In genomic region chr17:28702646-28703045, GRCm38 (mm10) we compare ENCODE assay signal across 16 mouse cellular contexts. TPM values are rescaled to one million over a fixed set of nuclear protein-coding genes. Genes with fewer than 3 reads are reported as not detected.
A peak's percentile ranks its signal among the peaks of the same experiment; 100 is the strongest.
DNase-seq lines count a peak whose midpoint lies in the region; ATAC-seq and TF ChIP-seq lines count a peak whose summit lies in the region.
"Had no signal": no experiment of that assay in that cellular context is flagged by ENCODE, and none has a peak within 500 bp of the region (broad histone marks: within the 10 kb centered on the region; RNA-seq: fewer than 3 reads in every experiment).

No protein-coding gene starts in this region.

- no peak for ATAC-seq in heart, embryonic 13.5 days (ENCODE audit: extremely low read depth, insufficient number of reproducible peaks, low FRiP score, low TSS enrichment)
- ATAC-seq in lung, embryonic 16.5 days (ENCODE audit: low read depth): peak; percentile 82
- ATAC-seq in hematopoietic stem cell, adult 5-6 weeks (replicated peaks in 1 of 2; ENCODE audit: insufficient read depth in 1 of 2, low FRiP score in 2 of 2, low TSS enrichment in 1 of 2, low read depth in 1 of 2, poor library complexity in 2 of 2, severe bottlenecking in 2 of 2): peak; percentile 43 to 57; a peak in 2 of 4 replicates
- ATAC-seq: forebrain, embryonic 14.5 days; midbrain, embryonic 15.5 days had no signal

- DNase-seq in heart, postnatal 36 days: no peak
- DNase-seq in lung, adult 2 months: no peak
- no peak for DNase-seq in left cerebral cortex, postnatal 36 days (ENCODE audit: low spot score in 2 of 2)
- DNase-seq in layer of hippocampus, adult 9-10 months (ENCODE audit: low spot score): no peak
- DNase-seq: cerebellum, adult 9-11 months; right cerebral cortex, postnatal 14 days had no signal

- TF ChIP-seq CTCF in lung, adult 2 months (IDR thresholded peaks at IDR 0.05; ENCODE audit: insufficient read depth, low read length): no peak
- TF ChIP-seq CTCF in small intestine, adult 2 months (IDR thresholded peaks at IDR 0.05; ENCODE audit: extremely low read depth, insufficient read length, insufficient replicate concordance, low read depth, low read length): no peak

- intact Hi-C loops in heart, postnatal 36 days (cut with DNase I): no loop called here
- intact Hi-C loops in left cerebral cortex, postnatal 36 days (cut with DNase I): no loop called here

- H3K36me3 ChIP-seq in heart, embryonic 13.5 days: peaks cover 6% of the 10 kb centered on the region; the same call in 1 of the 2 replicates
- 0 out of 2 replicates have a peak, but pooled peaks cover 2% of the 10 kb centered on the region for H3K36me3 ChIP-seq in lung, embryonic 16.5 days (ENCODE audit: control insufficient read depth, insufficient read depth, low read length)
- H3K36me3 ChIP-seq in small intestine, adult 2 months (ENCODE audit: control insufficient read depth, insufficient read depth, low read length): peaks cover 5% of the 10 kb centered on the region
- H3K36me3 ChIP-seq: hindbrain, embryonic 15.5 days; midbrain, embryonic 15.5 days; stomach, embryonic 15.5 days had no signal

- peaks cover 65% of the 10 kb centered on the region for H3K4me1 ChIP-seq in heart, embryonic 13.5 days
- H3K4me1 ChIP-seq in lung, embryonic 16.5 days (replicated peaks; ENCODE audit: control insufficient read depth, insufficient read depth, low read length): peaks cover 24% of the 10 kb centered on the region
- peaks cover 41% of the 10 kb centered on the region for H3K4me1 ChIP-seq in lung, adult 2 months (ENCODE audit: control insufficient read depth, insufficient read depth, low read length)
- H3K4me1 ChIP-seq in small intestine, adult 2 months (ENCODE audit: control insufficient read depth, insufficient read depth, insufficient read length, low read length): peaks cover 17% of the 10 kb centered on the region; the same call in 1 of the 2 replicates

- H3K4me3 ChIP-seq in heart, embryonic 13.5 days: no peak overlapping the region
- H3K4me3 ChIP-seq in lung, embryonic 16.5 days (ENCODE audit: low read length): no peak overlapping the region
- no peak overlapping the region for H3K4me3 ChIP-seq in lung, adult 2 months (replicated peaks; ENCODE audit: extremely low read depth, low read depth, low read length)
- no peak overlapping the region for H3K4me3 ChIP-seq in small intestine, adult 2 months (ENCODE audit: low read depth, low read length)
- H3K4me3 ChIP-seq: embryonic facial prominence, embryonic 13.5 days; hindbrain, embryonic 15.5 days; liver, embryonic 15.5 days; midbrain, embryonic 15.5 days; stomach, embryonic 15.5 days had no signal

- no peaks in the 10 kb centered on the region for H3K9me3 ChIP-seq in heart, embryonic 13.5 days
- no peaks in the 10 kb centered on the region for H3K9me3 ChIP-seq in lung, embryonic 16.5 days (ENCODE audit: control insufficient read depth, low read length)
- H3K9me3 ChIP-seq: embryonic facial prominence, embryonic 13.5 days; hindbrain, embryonic 15.5 days; liver, embryonic 15.5 days; midbrain, embryonic 15.5 days; stomach, embryonic 15.5 days had no signal

- peak overlapping the region; percentile 62 for H3K27ac ChIP-seq in heart, embryonic 13.5 days (replicated peaks)
- no peak overlapping the region; the same call in 1 of the 2 replicates for H3K27ac ChIP-seq in lung, embryonic 16.5 days (ENCODE audit: low read length)
- H3K27ac ChIP-seq in small intestine, adult 2 months (ENCODE audit: insufficient read depth, low read depth, low read length): peak overlapping the region; percentile 14; the same call in 1 of the 2 replicates
- H3K27ac ChIP-seq: embryonic facial prominence, embryonic 13.5 days; hindbrain, embryonic 15.5 days; liver, embryonic 15.5 days; midbrain, embryonic 15.5 days; stomach, embryonic 15.5 days had no signal

- H3K9ac ChIP-seq in heart, embryonic 13.5 days: no peak overlapping the region
- H3K9ac ChIP-seq in lung, embryonic 16.5 days (ENCODE audit: low read length): no peak overlapping the region
- H3K9ac ChIP-seq: embryonic facial prominence, embryonic 13.5 days; hindbrain, embryonic 15.5 days; liver, embryonic 15.5 days; midbrain, embryonic 15.5 days; stomach, embryonic 15.5 days had no signal

- no peaks in the 10 kb centered on the region for H3K27me3 ChIP-seq in heart, embryonic 13.5 days (replicated peaks)
- H3K27me3 ChIP-seq in lung, embryonic 16.5 days (ENCODE audit: control insufficient read depth, insufficient read depth, low read depth, low read length): no peaks in the 10 kb centered on the region
- H3K27me3 ChIP-seq in small intestine, adult 2 months (ENCODE audit: control insufficient read depth, insufficient read depth, low read length): no peaks in the 10 kb centered on the region
- H3K27me3 ChIP-seq: embryonic facial prominence, embryonic 13.5 days; hindbrain, embryonic 15.5 days; liver, embryonic 15.5 days; midbrain, embryonic 15.5 days; stomach, embryonic 15.5 days had no signal

- WGBS in heart, embryonic 13.5 days: 36% methylated on average over 2 of the region's 2 CpGs
- 33% methylated on average over 2 of the region's 2 CpGs for whole genome bisulfite sequencing in lung, embryonic 16.5 days
- 12% methylated on average over 2 of the region's 2 CpGs for WGBS in lung, adult 2 months
- 15% methylated on average over 2 of the region's 2 CpGs for WGBS in small intestine, adult 2 months

- no peak for TF ChIP-seq POLR2A in lung, adult 2 months (IDR thresholded peaks at IDR 0.05; ENCODE audit: borderline replicate concordance, extremely low read depth, low read depth, low read length)
- TF ChIP-seq POLR2A in small intestine, adult 2 months (IDR thresholded peaks at IDR 0.05; ENCODE audit: low read depth, low read length): no peak

- no peak overlapping the region for H3K4me2 ChIP-seq in heart, embryonic 13.5 days
- H3K4me2 ChIP-seq in lung, embryonic 16.5 days (ENCODE audit: low read depth, low read length): no peak overlapping the region
- H3K4me2 ChIP-seq: embryonic facial prominence, embryonic 13.5 days; hindbrain, embryonic 15.5 days; liver, embryonic 15.5 days; midbrain, embryonic 15.5 days; stomach, embryonic 15.5 days had no signal

RNA-seq across cellular contexts. Expression of gene Mapk14, which starts 11.5 kb away (rescaled TPM):
- 24.5 and 25.5 TPM in 2 replicates for polyA plus RNA-seq in heart, embryonic 13.5 days (2015; fragmentation: Nextera tagmentation; extraction: Ambion mirVana)
- total RNA-seq in heart, postnatal 36 days (2021): 10 to 100 TPM; 49.6 to 54.5 TPM
- polyA plus RNA-seq in lung, embryonic 16.5 days (2015; fragmentation: Nextera tagmentation; extraction: Ambion mirVana): 46.1 and 49.8 TPM in 2 replicates
- 74.3 and 97.5 TPM in 2 replicates for polyA plus RNA-seq in lung, adult 2 months (2012; rRNA removed)
- total RNA-seq in hematopoietic stem cell, adult 5-6 weeks (2017): 79.5 and 163 TPM in 2 replicates
- 30.8 and 47.8 TPM in 2 replicates for polyA plus RNA-seq in small intestine, adult 2 months (2012; rRNA removed)
- 10 to 100 TPM; 86.6 to 86.8 TPM for total RNA-seq in left cerebral cortex, postnatal 36 days (2021)

RNA-seq across cellular contexts. Expression of gene Slc26a8, which starts 12.6 kb away (rescaled TPM):
- polyA plus RNA-seq in heart, embryonic 13.5 days (2015; fragmentation: Nextera tagmentation; extraction: Ambion mirVana): 0.10 and 0.15 TPM in 2 replicates
- total RNA-seq in heart, postnatal 36 days (2021): under 1 TPM; 0.33 to 0.57 TPM
- polyA plus RNA-seq in lung, embryonic 16.5 days (2015; fragmentation: Nextera tagmentation; extraction: Ambion mirVana): 0.43 and 0.74 TPM in 2 replicates
- polyA plus RNA-seq in lung, adult 2 months (2012; rRNA removed): 0.40 and 1.2 TPM in 2 replicates
- total RNA-seq in hematopoietic stem cell, adult 5-6 weeks (2017): 0.81 TPM in 1 of 2 replicates, not detected in the other
- 0.08 and 0.14 TPM in 2 replicates for polyA plus RNA-seq in small intestine, adult 2 months (2012; rRNA removed)
- total RNA-seq in left cerebral cortex, postnatal 36 days (2021): 10 to 100 TPM in 1 of 2 experiments, 1 to 10 TPM in 1; 6.9 to 10.8 TPM

RNA-seq across cellular contexts. Expression of gene AC170998.1, which starts 23.2 kb away (rescaled TPM):
- polyA plus RNA-seq in heart, embryonic 13.5 days (2015; fragmentation: Nextera tagmentation; extraction: Ambion mirVana): 1.6 and 2.0 TPM in 2 replicates
- under 1 TPM in 1 of 2 experiments, not detected in 1; 0.62 TPM for total RNA-seq in heart, postnatal 36 days (2021)
- polyA plus RNA-seq in lung, embryonic 16.5 days (2015; fragmentation: Nextera tagmentation; extraction: Ambion mirVana): 2.7 and 3.2 TPM in 2 replicates
- polyA plus RNA-seq in lung, adult 2 months (2012; rRNA removed): 0.77 and 1.5 TPM in 2 replicates
- 3.9 and 5.7 TPM in 2 replicates for total RNA-seq in hematopoietic stem cell, adult 5-6 weeks (2017)
- polyA plus RNA-seq in small intestine, adult 2 months (2012; rRNA removed): 0.19 and 0.55 TPM in 2 replicates
- 1 to 10 TPM; 2.2 to 3.6 TPM for total RNA-seq in left cerebral cortex, postnatal 36 days (2021)
